Mouse (Mus musculus) urinary bladder, postnatal 36 days (tissue): Measurements from ENCODE around the gene Pkn3.
"Not testable (repeated sequence)": the region's sequence is repeated elsewhere in the genome, so short reads cannot be mapped to it uniquely, and the experiment has no call there.

Experiments used
- DNase-seq, 2 experiments: peaks; one replicate each; pipeline ENCODE4 v3.0.0; 2022; ENCODE audit warnings: low spot score in 2 of 2, mixed read lengths in 1 of 2

Pkn3 gene

GRCm38 (mm10) chr2:30140021-30140420 lies 62.5 kb downstream of the Pkn3 start:
- not testable (repeated sequence) for DNase-seq
